Mouse (Mus musculus) cerebellum, postnatal 10 days (tissue): ENCODE measurements around the gene Tpsb2.
A peak's percentile ranks its signal among the peaks of the same experiment; 100 is the strongest.

Source experiments
- DNase-seq, 2 experiments: peaks; one replicate each; pipeline ENCODE4 v3.0.0; 2021; ENCODE audit warnings: mixed read lengths in 2 of 2

Gene Tpsb2

GRCm38 (mm10) chr17:25366005-25366404 lies at the start of gene Tpsb2:
Tpsb2 (plus strand) TSS chr17:25366305.
- DNase-seq = no peak

- no peak for DNase-seq
Measured at GRCm38 (mm10) chr17:25318354-25318753, 47.8 kb upstream of the Tpsb2 start, which contains the start of gene Prss29. Prss29 (plus strand) TSS chr17:25318654.

- no peak for DNase-seq
Measured at GRCm38 (mm10) chr17:25320819-25321218, 45.3 kb upstream of the Tpsb2 start.

DNA sequence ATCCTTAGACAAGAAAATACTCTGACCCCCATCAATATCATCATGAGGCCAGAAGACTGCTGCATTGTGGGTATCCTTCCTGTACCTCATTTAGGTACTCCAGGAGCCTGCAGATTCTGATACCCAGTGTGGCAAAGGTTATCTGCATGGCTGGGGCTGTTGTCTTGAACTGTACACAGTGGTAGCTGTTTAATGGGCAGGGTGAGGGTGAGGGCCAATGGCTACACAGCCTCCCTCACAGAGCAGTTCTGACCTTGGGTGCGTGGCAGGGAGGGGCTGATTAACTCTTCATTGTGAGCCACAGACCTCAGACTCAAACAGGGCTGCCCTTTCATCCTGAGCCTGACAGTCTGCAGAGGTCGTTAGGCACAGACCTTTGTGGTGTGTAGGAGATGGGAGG lies 43.2 kb upstream of the Tpsb2 start:
- DNase-seq = no peak

DNA sequence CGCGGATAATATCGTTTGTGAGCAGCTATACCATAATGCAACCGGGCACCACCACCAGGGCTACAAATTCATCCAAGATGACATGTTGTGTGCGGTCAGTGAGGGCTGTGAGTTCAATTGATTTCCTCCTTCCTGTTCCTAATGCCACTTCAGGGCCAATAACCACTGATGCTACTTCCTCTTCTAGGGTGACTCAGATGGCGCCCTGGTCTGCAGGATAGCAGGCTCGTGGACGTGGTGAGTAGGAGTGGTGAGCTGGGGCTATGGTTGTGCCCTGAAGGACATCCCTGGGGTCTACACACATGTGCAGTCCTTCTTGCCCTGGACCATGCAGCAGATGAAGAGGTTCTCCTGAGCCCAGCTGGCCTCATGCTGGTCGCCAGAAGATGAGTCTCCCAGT lies 33.8 kb upstream of the Tpsb2 start:
- no peak for DNase-seq

DNA sequence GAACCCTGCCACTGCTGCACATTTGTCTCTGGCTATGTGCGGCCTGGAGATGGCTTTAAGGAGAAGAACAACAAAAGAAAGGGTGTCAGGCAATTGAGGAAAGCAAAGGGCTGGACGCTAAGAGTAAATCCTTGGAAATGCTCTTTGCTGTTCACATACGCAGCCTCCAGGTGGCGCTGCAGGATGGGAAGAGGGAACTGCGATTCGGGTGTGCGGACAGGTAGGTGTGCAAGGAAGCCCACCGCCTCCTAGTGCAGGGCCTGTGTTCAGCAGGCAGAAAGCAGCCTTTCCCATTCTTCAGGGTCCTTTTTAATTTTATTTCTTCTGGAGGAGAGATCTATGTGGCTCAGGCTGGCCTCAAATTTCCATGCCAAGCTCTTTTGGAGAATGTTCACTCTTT lies 32.2 kb upstream of the Tpsb2 start:
- peak; percentile 88 to 91 for DNase-seq

DNA sequence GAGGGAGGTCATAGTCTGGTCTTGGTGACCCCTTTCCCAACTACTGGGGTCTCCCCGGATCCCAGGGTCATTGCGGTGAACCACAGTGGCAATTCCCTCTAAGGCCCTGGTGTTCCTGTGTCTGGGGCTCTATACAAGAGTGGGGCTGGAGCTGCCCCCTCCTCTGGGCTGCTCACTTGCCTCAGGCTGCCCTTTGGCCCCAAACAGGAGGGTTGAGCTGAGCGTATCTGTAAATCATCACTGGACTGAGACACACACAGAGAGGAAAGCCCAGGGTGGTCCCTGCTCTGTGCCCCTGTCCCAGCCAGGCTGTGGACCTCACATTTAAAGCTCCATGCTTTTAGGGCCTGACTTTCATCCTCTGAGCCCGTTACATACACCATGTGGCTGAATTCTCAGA lies 27.9 kb upstream of the Tpsb2 start:
- no peak for DNase-seq

- DNase-seq = no peak
Measured at GRCm38 (mm10) chr17:25340003-25340402, 26.1 kb upstream of the Tpsb2 start.

DNA sequence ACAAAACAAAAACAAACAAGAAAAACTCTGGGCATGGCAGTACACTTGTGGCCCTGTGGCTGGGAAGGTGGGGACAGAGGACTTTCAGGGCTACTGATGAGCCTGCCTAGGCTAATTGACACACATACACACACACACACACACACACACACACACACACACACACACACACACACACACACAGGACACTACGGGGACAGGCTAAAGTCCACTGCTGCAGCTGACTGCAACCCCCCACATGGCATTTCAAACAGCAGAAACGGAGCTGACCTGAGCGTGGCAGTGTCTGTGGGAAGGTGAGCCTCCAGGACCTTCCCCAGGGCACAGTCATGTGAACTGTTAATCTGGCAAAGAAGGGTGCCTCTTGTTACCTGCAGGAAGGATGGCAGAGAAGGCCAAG lies 24.6 kb upstream of the Tpsb2 start:
- DNase-seq = no peak

DNA sequence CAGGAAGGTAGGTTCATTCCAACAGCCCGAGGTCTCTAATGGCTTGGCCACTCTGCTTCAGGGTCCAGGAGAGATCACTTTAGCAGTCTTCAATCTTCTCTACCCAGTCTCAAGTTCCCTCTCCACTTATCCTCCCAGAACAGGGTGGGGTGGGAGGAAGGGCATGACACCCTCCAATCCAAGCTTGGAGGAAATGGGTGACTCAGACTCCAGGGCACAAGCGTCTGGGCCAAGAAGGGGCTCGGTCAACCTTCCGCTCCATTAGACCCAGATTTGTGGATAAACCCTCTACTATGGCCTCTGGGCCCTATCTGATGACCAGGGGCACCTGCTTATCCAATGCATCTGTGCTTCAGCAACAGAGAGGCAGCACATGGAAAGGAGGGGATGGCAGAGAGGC lies 20.6 kb upstream of the Tpsb2 start, which contains the start of gene Tpsab1:
Gene Tpsab1 (minus strand): TSS at position 101 of the 400 bp plus-strand sequence.
- no peak for DNase-seq

- DNase-seq = peak; percentile 52 to 57
Measured at GRCm38 (mm10) chr17:25361291-25361690, 4.8 kb upstream of the Tpsb2 start.

DNA sequence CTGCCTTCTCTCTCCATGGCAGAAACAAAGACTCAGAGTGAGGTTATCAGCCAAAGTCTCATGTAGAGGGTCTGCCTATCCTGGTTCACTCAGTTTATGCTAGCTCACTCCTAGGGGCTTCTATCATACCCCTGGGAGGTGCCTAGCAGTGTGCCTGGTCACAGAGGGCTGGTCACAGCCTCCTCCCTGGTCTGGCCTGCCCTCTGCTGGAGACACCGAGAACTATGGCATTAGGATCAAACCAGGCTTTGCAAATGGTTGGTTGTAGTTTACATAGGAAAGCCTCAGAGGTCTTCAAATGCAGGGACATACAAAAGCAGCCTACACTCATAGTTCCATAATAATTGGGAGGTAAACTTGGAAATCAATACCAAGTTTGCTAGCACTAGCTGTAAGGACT lies 2.4 kb upstream of the Tpsb2 start:
- peak; percentile 71 to 74 for DNase-seq

DNA sequence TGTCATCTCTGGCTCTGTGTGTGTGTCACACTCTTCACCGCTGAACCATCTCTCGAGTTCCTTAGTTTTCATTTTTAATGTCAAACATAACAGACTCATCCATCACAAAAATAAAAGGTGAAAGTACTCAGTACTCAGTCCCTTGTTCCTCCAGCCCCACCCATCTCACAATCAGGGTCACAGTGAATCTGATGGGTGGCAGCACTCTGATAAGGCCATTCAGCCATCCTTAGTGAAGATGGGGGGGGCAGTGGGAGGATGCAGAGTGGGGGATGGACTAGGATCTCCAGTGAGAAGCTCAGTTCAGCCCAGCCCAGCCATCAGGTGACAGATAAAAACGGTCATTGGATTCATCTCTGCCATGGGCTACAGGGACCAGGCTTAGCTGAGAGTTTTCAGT lies 2.9 kb downstream of the Tpsb2 start, which contains the start of gene Tpsg1:
Gene Tpsg1 (plus strand): TSS at position 301 of the 400 bp plus-strand sequence.
- no peak for DNase-seq

GRCm38 (mm10) chr17:25372491-25372890 lies 6.4 kb downstream of the Tpsb2 start:
- DNase-seq = no peak

GRCm38 (mm10) chr17:25374011-25374410 lies 7.9 kb downstream of the Tpsb2 start:
- peak; percentile 45 to 50 for DNase-seq

GRCm38 (mm10) chr17:25394526-25394925 lies 28.4 kb downstream of the Tpsb2 start:
- no peak for DNase-seq

DNA sequence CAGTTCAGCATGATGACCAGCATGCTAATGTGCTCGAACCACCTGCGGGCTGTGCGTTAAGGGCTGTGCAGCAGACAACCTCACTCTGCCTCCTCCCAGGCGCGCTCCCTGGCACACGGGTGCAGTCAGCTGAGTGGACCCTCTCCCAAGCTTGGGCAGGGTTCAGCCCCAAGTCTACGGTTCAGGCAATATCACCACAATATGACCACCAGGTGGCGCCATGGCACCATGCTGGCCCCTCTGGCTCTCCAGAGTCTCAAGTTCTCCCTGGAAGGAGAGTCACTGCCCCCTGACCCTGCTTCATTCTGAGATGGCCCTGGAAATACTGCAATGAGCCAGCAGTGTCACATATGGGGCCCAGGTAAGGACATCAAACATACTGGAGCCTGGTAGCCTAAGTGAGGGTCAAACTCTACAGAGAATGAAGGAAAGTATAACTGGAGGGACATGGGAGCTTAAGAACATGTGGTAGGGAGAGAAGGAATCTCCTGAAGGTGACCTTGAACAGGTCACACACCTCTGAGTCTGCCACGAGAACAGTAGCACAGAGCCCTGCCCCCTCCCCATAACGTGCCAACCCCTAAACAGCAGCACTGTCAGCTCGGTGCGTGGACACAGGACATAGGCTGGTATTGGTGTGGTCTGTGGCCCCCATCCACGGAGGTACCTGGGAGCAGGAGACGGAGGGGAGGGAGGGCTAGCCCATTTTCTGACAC lies 31.9 kb downstream of the Tpsb2 start:
- DNase-seq = peak; percentile 93 to 96

- DNase-seq = no peak
Measured at GRCm38 (mm10) chr17:25398520-25398838, 32.4 kb downstream of the Tpsb2 start.

- DNase-seq = no peak
Measured at GRCm38 (mm10) chr17:25400443-25400842, 34.3 kb downstream of the Tpsb2 start.

- DNase-seq = peak; percentile 42 to 44
Measured at GRCm38 (mm10) chr17:25401491-25401890, 35.4 kb downstream of the Tpsb2 start.

DNA sequence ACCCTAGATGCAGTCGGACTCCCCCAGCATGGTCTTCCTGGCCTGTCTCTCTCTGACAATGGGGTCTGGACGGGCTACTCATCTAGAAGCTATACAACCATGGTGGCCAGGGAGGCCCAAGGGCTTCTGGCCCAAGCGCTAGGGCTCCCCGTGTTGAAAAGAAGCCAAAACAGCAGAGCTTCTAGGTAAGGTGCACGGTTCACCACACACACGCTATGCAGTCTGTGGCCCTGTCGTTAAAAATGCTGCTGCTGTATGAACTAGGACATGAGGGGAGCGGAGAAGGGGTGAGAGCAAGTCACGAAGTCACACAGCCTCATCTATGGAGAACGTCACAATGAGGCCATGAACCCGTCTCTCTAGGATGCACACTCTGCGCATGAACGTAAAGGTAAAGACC lies 36.1 kb downstream of the Tpsb2 start:
- no peak for DNase-seq

GRCm38 (mm10) chr17:25404190-25404589 lies 38.1 kb downstream of the Tpsb2 start:
- DNase-seq = no peak

DNA sequence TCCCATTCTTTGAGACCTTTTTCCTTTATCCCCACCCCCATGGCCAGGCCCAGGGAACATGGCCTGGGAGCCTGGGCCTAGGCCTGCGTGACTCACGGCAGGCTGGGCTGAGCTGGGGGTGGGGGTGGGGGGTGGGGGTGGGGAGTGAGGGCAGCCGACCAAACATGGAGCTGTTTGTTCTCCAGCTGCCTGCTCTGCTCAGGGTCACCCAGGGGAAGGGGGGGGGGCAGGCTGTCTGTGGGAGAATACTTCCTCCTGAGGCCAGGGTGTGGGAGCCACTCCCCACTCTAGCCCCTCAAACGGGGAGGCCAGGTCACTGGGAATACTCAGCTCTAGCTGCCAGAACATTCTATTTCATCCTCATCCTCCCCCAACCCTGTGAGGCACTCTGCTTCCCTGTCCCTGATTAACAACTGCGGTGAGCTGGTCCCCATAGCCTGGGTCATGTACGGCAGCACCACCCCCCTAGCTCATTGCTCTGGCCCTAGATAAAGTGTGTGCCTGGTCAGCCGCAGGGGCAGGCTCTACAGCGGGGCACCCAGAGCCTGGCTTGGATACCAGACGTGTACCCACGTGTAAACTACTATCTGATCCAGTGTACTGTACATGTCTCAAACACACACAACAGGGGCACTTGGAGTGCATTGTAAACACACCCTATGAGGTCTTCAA lies 39.3 kb downstream of the Tpsb2 start:
- DNase-seq = no peak

- peak; percentile 59 to 65 for DNase-seq
Measured at GRCm38 (mm10) chr17:25406011-25406441, 39.9 kb downstream of the Tpsb2 start.
